Mouse (Mus musculus) adrenal gland, postnatal 4 days (tissue): ENCODE data around the gene Psmd2. TPM values are rescaled to one million over a fixed set of nuclear protein-coding genes. Genes with fewer than 3 reads are reported as not detected.

ENCODE experiments used
- DNase-seq, 2 experiments: peaks; one replicate each; pipeline ENCODE4 v3.0.0; 2021 to 2022; ENCODE audit warnings: low spot score in 2 of 2, mixed read lengths in 2 of 2
- long read RNA-seq, 2 experiments: library from polyadenylated mRNA; stranded (forward); transcript quantifications; one replicate each; pipeline ENCODE4 v2.0.0; 2021
- total RNA-seq, 2 experiments: library from RNA; stranded (reverse); gene quantifications; 2 replicates each; pipeline ENCODE4 v1.2.3; 2021

The Psmd2 gene
- total RNA-seq = 100 to 1,000 TPM; 216 to 230 TPM
- long read RNA-seq, experiment 1, transcript Psmd2-201 (21 exons, 2,961 nt) = major isoform, 228 of 277 reads
- long read RNA-seq, experiment 1, partial matches to known transcripts = 33 of 277 reads
- long read RNA-seq, experiment 1, other reads (novel, unspliced or antisense) = 14 of 277 reads
- long read RNA-seq, experiment 2, transcript Psmd2-201 (21 exons, 2,961 nt) = major isoform, 475 of 591 reads
- long read RNA-seq, experiment 2, partial matches to known transcripts = 82 of 591 reads
- long read RNA-seq, experiment 2, other reads (novel, unspliced or antisense) = 34 of 591 reads

- DNase-seq = peak; percentile 93 to 96
Measured at GRCm38 (mm10) chr16:20651076-20651946, at the start of gene Psmd2. Psmd2 (plus strand) TSS chr16:20651652.

GRCm38 (mm10) chr16:20604705-20605104, 46.7 kb upstream of the Psmd2 start:
- no peak for DNase-seq

- peak; percentile 31 to 50 for DNase-seq
Measured at GRCm38 (mm10) chr16:20610501-20611356, 40.7 kb upstream of the Psmd2 start.

- DNase-seq = peak; percentile 58 to 72
Measured at GRCm38 (mm10) chr16:20611357-20612227, 39.9 kb upstream of the Psmd2 start, which contains the start of the genes Eef1akmt4, Gm49333 and Alg3. Eef1akmt4 (plus strand) TSS chr16:20611593. Gm49333 (plus strand) TSS chr16:20611610. Alg3 (minus strand) TSS chr16:20611735.

- no peak for DNase-seq
Measured at GRCm38 (mm10) chr16:20619541-20620398, 31.7 kb upstream of the Psmd2 start.

- no peak for DNase-seq
Measured at GRCm38 (mm10) chr16:20620399-20620735, 31.1 kb upstream of the Psmd2 start.

- DNase-seq = no peak
Measured at GRCm38 (mm10) chr16:20620751-20621190, 30.7 kb upstream of the Psmd2 start.

GRCm38 (mm10) chr16:20621191-20621990, 30.1 kb upstream of the Psmd2 start, which contains the start of gene Camk2n2:
Camk2n2 (minus strand) TSS chr16:20621287.
- DNase-seq = peak in 1 of 2 experiments; percentile 31

GRCm38 (mm10) chr16:20621991-20622685, 29.3 kb upstream of the Psmd2 start:
- DNase-seq = peak in 1 of 2 experiments; percentile 59

GRCm38 (mm10) chr16:20623211-20623610, 28.2 kb upstream of the Psmd2 start:
- DNase-seq = no peak

GRCm38 (mm10) chr16:20628871-20629391, 22.5 kb upstream of the Psmd2 start:
- no peak for DNase-seq

- DNase-seq = no peak
Measured at GRCm38 (mm10) chr16:20629731-20630634, 21.5 kb upstream of the Psmd2 start, which contains the start of gene Ece2. Ece2 (plus strand) TSS chr16:20629828.

GRCm38 (mm10) chr16:20637410-20637809, 14.0 kb upstream of the Psmd2 start:
- DNase-seq = no peak

GRCm38 (mm10) chr16:20638367-20638766, 13.1 kb upstream of the Psmd2 start:
- no peak for DNase-seq

- peak; percentile 22 to 50 for DNase-seq
Measured at GRCm38 (mm10) chr16:20642161-20642560, 9.3 kb upstream of the Psmd2 start.

- no peak for DNase-seq
Measured at GRCm38 (mm10) chr16:20643911-20644310, 7.5 kb upstream of the Psmd2 start.
